Mouse (Mus musculus) frontal cortex, adult (tissue): ENCODE results near the gene Dusp10.

Source experiments
- ATAC-seq: cut with Nextera tagmentation; 2 replicates; pipeline ENCODE4 v1.9.2; 2017; ENCODE audit warnings: mild to moderate bottlenecking, moderate library complexity, mixed read lengths; ENCODE audit not compliant: low TSS enrichment

Dusp10 gene

DNA sequence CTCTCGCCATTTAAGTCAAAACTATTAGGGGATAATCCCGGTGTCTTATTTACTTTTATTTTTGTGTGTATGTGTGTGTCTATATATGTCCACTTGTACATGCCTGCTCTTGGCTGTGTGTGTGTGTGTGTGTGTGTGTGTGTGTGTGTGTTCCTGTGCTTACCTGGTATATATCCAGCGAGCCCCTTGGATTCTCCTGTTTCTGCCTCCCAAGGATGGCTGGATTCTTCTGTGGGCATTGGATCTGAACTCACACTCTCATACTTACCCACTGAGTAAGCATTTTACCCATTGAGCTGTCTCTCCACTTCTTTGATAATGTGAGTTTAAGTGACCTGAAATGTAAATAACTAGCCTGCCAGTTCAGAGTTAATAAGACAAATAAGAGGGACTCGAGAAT, 40.6 kb downstream of the Dusp10 start:
- ATAC-seq, result no peak

DNA sequence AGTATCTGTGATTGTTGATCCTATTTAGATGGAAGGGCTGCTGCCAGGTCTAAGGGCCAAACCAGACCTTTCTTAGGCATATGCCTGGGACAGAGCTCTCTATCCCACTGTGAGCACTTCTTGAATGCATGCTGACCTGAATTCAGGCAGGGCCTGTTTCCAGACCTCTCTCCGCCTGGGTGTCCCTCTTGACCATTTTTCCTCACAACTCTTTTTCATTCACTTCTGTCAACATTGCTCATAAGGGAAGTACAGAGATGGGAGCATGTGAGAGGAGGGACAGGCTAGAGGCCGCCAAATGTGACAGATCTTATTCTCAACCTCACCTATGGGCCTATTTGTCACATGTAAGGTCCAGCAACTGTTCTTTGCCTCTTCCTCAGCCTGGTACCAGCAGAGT, 41.1 kb downstream of the Dusp10 start:
- ATAC-seq, result no peak

DNA sequence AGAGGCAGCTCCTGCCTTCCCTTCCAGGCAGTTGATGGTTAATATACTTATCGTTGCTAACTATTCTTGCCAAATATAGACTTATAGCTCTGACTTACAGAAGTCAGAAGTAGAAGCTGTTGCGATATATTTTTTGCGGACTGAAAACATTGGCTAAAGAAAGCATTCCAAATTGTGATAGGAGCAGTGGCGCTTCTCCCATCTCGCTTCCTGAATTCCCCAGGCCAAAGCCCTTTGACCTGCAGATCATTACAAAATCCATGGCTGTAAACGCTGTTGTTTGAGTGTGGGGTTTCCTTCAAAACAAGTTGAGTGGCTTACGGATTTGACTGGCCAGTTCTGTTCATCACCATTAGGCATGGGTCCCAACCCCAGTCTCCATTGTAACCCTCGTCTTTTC, 45.1 kb downstream of the Dusp10 start:
- no peak for ATAC-seq

- no peak for ATAC-seq
These were observed 46.7 kb downstream of the Dusp10 start for GRCm38 (mm10) chr1:184059814-184060213.

GRCm38 (mm10) chr1:184060381-184060780, 47.3 kb downstream of the Dusp10 start:
- ATAC-seq, result no peak

DNA sequence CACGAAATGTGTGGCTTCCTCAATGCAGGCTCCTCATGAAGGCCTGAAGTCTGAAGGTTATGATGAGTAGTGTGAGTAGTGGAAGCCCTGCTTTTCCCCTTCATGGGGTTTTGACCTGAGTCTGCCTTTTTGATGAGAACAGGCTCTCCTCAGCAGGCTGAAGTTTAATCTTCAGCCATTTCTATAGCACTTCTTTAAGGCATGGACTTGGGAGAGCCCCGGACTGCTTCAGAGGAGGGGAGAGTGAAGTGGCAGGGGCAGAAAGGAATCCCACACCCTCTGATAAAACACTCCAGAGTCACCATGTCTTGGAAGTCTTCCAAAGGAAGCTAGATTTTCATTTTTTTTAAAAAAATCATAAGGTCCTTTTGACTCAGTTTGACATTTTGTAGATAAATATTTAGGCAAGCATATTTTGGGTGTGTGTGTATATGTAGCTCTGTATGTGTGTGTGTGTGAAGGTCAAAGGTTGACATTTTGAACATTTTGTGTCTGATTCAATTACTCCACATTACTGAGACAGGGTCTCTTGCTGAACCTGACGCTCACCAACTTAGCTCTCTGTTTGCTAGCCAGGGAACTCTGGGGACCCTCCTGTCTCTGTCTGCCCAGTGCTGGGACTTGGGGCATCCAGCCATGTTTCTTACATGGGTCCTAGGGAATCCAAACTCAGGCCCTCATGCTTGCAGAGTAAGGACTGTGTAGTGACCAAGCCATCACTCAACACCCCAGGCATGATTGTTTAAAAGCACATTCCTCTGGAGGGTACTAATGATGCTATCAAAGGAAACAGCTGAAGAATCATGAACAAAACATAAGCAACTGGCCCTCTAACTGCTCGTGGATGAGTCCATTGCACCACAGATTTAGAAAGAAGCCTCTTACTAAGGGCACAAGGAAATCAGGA, 48.0 kb downstream of the Dusp10 start:
- no peak for ATAC-seq

- ATAC-seq, result no peak
These were observed 48.8 kb downstream of the Dusp10 start for GRCm38 (mm10) chr1:184061901-184062300.

GRCm38 (mm10) chr1:184064306-184064705, 51.2 kb downstream of the Dusp10 start:
- ATAC-seq, result no peak

- ATAC-seq, result peak; percentile 41
These were observed 52.7 kb downstream of the Dusp10 start for GRCm38 (mm10) chr1:184065589-184066361.

DNA sequence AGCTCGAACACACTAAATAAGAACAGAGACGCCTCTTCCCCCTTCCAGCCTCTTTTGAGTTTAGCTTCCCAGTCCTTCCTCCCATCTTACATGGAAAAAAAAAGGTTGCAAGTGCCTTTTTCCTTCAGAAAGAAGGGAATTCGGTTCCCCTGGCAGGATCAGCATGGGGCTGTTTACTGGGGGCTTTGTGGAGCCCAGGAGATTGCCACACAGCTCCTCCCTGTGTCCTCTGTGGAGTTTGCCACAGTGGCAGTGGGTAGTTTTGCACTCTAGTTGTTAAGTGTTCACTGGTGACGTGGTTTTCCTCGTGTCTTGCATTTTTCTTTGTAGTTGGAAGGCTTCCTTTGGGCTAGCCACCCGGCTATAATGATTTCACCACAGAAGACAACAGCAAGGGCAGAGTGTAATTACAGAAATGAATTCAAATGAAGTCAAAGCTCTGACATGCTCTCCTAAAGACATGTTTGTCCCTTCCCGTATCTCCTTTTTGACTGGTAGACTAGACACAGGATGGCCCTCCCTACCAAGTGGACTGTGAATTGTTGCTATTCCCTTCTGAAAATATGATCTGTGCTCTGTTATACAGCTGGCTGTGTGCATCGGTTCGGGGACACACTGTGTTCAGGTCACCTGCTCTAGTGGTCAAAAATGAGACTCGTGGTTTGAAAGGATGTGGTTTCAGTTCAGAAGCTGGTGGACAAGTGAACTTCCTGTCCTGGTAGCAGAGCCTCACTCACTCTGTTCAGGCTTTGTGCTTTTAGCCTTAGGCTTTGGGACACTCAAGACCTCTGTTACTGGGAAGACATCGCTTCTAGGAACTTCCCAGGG, 53.6 kb downstream of the Dusp10 start:
- no peak for ATAC-seq

GRCm38 (mm10) chr1:184067704-184068558, 54.8 kb downstream of the Dusp10 start:
- no peak for ATAC-seq

DNA sequence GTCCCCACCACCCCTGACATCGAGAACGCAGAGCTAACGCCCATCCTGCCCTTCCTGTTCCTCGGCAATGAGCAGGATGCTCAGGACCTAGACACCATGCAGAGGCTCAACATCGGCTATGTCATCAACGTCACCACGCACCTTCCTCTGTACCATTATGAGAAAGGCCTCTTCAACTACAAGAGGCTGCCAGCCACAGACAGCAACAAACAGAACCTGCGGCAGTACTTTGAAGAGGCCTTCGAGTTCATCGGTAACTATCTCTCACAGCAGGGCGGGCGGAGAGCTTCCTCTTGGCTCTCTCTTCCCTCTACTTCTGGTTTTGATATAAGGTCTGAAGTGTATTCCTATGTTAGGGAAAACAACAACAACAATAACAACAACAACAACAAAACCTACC, 55.9 kb downstream of the Dusp10 start:
- ATAC-seq, result no peak

GRCm38 (mm10) chr1:184076065-184076464, 63.0 kb downstream of the Dusp10 start:
- peak; percentile 38; the same call in 1 of the 2 replicates for ATAC-seq

DNA sequence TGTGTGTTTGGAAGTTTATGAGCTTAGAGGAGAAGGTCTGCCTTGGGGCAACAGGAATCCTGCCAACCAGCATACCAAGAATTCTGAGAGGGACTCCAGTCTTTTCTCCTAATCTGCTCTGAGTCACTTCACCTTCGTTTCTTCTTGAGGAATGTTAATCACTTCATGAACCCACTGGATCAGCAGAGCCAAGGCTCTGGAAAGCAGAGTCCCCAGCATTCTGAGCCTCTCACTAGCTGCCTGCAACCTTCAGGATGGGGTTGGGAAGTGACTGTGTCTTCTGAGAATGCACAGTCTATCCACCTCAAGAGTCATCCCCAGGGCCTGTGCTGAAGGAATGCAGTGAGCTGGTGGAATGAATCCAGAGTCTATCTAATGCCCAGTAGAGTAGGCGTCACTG, 63.7 kb downstream of the Dusp10 start:
- no peak for ATAC-seq

DNA sequence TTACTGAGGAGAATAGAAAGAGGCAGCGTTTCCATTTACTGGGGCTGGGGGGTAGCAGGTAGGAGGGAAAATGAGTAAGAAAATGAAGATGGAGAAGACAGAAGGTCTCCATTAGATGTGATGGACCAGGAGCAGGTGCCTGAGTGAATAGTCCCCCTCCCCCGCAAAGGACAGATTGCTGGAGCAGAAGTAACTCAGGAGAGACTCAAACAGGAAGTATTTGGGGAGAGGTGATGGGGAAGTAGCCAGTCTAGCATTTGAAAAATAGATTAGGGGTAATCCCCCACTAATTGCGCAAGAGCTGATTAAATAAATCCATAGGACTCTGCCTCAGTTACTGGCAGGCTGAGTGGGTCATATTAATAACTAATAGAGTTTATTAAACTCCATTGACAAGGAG, 66.2 kb downstream of the Dusp10 start:
- no peak for ATAC-seq

- ATAC-seq, result no peak
These were observed 69.6 kb downstream of the Dusp10 start for GRCm38 (mm10) chr1:184082661-184083060.

DNA sequence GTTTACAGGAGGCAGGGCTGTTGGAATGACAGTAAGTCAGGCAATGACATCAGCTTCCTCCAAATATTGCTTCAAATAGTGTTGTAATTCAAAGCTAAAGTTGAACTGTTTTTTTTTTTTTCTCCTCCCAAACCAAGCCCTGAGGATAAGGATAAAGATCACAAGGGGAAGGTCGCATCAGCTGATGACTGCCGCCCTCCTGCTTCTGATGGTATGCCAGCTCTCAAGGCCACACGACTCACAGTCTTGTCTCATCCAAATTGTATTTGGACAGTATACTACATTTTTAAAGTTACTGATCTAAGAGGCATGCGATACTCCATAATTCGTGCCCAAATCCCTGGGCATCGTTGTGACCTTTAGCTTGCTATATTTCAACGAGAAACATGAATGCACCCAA, 70.1 kb downstream of the Dusp10 start:
- no peak for ATAC-seq

DNA sequence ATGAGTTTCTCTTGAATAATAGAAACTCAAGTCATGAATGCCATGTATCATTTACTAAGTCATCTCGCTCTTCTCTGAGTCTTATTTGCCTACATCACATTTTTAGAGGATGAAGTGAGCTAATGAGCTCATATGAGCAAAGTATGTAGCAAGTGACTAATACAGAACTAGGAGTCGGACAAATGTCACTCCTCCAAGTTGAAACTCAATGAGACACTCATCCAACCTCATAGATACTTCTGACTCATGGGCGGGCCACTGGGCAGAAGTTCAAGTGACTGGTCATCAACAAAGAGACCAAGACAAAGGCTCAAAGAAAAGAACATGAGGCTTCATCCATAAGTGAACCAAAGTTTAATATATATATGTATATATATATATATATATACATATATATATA, 71.9 kb downstream of the Dusp10 start:
- no peak for ATAC-seq

DNA sequence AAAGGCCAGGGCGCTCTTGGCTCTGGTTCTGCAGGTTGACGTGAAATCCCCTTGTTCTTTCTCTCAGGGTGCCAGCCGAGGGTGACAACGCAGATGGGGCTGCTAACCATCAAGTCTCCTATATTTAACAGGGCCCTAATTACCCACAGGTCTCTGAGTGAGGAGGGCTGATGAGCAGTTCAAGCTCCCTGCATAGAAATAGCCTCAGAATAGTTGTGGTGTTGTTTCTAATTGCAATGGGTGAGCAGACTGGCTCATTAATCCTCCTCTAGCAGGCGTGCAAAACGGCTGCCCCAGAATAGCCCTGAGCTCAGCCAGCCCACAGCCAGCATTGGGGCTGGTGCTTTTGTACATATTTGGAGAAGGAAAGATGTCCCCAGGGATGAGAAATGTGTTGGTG, 77.4 kb downstream of the Dusp10 start:
- ATAC-seq, result peak; percentile 88

DNA sequence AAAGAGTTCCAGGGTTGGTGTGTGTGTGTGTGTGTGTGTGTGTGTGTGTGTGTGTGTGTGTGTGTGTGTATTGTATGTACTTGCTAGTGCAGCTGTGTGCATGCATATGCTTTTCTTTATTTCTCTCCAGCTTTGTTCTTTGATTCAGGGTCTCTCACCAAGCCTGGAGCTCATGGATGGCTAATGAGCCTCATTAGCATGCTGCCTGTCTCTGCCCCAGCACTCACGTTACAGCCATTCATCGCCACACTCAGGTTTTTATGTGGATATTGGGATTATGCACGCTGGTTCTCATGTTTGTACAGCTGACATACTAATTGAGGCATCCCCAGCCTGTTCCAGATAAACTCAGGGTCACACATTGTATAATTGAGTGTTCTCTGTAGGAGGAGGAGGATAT, 81.8 kb downstream of the Dusp10 start:
- ATAC-seq, result no peak

- peak; percentile 23; the same call in 1 of the 2 replicates for ATAC-seq
These were observed 87.3 kb downstream of the Dusp10 start for GRCm38 (mm10) chr1:184100414-184100813.
